Mouse (Mus musculus) T-helper 17 cell (primary cell): ENCODE measurements around the gene Tmem97.

Experiments used
- in situ Hi-C, 2 experiments: fragments of 300-600 bp; cut with MboI, MseI; formaldehyde crosslinking; loops; 1 replicate in 1 of 2; 2 replicates in 1 of 2; pipeline ENCODE4 v1.15.1; 2025; ENCODE audit warnings: high pct_unique_total_duplicates in 2 of 2

The Tmem97 gene

GRCm38 (mm10) chr11:78555623-78556022, 5.0 kb upstream of the Tmem97 start:
- in situ Hi-C loops, result no loop called here

GRCm38 (mm10) chr11:78551059-78551398, 452 bp upstream of the Tmem97 start:
- in situ Hi-C loops, result no loop called here

- in situ Hi-C loops, result no loop called here
Observed at GRCm38 (mm10) chr11:78549491-78549987, 1.0 kb downstream of the Tmem97 start.

- in situ Hi-C loops, result no loop called here
Observed at GRCm38 (mm10) chr11:78547718-78548460, 2.7 kb downstream of the Tmem97 start.

GRCm38 (mm10) chr11:78545181-78545580, 5.4 kb downstream of the Tmem97 start:
- in situ Hi-C loops, result no loop called here

- in situ Hi-C loops, result no loop called here
Observed at GRCm38 (mm10) chr11:78544449-78545111, 6.0 kb downstream of the Tmem97 start.

GRCm38 (mm10) chr11:78540358-78540757, 10.2 kb downstream of the Tmem97 start:
- in situ Hi-C loops, result no loop called here

GRCm38 (mm10) chr11:78536690-78537084, 13.9 kb downstream of the Tmem97 start:
- in situ Hi-C loops, result loop anchor here (10.0 kb wide), 2 partner anchors 1042 to 1548 kb away; partner anchors contain the start of genes Atad5 (in 1 of the 2), Crlf3 (in 1 of the 2) and Git1 (in 1 of the 2)

- in situ Hi-C loops, result loop anchor here (10.0 kb wide), 2 partner anchors 1041 to 1549 kb away; partner anchors contain the start of genes Atad5 (in 1 of the 2), Crlf3 (in 1 of the 2) and Git1 (in 1 of the 2)
Observed at GRCm38 (mm10) chr11:78536080-78536689, 14.4 kb downstream of the Tmem97 start, which contains the start of the genes Tnfaip1 and Ift20. Gene Tnfaip1, minus strand, starts transcription at chr11:78536332. Gene Ift20, plus strand, starts transcription at chr11:78536361.

GRCm38 (mm10) chr11:78535376-78536079, 15.0 kb downstream of the Tmem97 start:
- in situ Hi-C loops, result loop anchor here (10.0 kb wide), 2 partner anchors 1041 to 1549 kb away; partner anchors contain the start of genes Atad5 (in 1 of the 2), Crlf3 (in 1 of the 2) and Git1 (in 1 of the 2)

GRCm38 (mm10) chr11:78534516-78534915, 16.1 kb downstream of the Tmem97 start:
- in situ Hi-C loops, result loop anchor here (10.0 kb wide), 2 partner anchors 1040 to 1550 kb away; partner anchors contain the start of genes Atad5 (in 1 of the 2), Crlf3 (in 1 of the 2) and Git1 (in 1 of the 2)

GRCm38 (mm10) chr11:78531515-78531914, 19.1 kb downstream of the Tmem97 start:
- in situ Hi-C loops, result loop anchor here (10.0 kb wide), 2 partner anchors 1037 to 1553 kb away; partner anchors contain the start of genes Atad5 (in 1 of the 2), Crlf3 (in 1 of the 2) and Git1 (in 1 of the 2)

GRCm38 (mm10) chr11:78531046-78531445, 19.5 kb downstream of the Tmem97 start:
- in situ Hi-C loops, result loop anchor here (10.0 kb wide), 2 partner anchors 1036 to 1554 kb away; partner anchors contain the start of genes Atad5 (in 1 of the 2), Crlf3 (in 1 of the 2) and Git1 (in 1 of the 2)

GRCm38 (mm10) chr11:78530001-78530400, 20.6 kb downstream of the Tmem97 start:
- in situ Hi-C loops, result loop anchor here (10.0 kb wide), 2 partner anchors 1035 to 1555 kb away; partner anchors contain the start of genes Atad5 (in 1 of the 2), Crlf3 (in 1 of the 2) and Git1 (in 1 of the 2)

- in situ Hi-C loops, result no loop called here
Observed at GRCm38 (mm10) chr11:78528714-78529113, 21.9 kb downstream of the Tmem97 start.

- in situ Hi-C loops, result no loop called here
Observed at GRCm38 (mm10) chr11:78524838-78525237, 25.7 kb downstream of the Tmem97 start.

- in situ Hi-C loops, result no loop called here
Observed at GRCm38 (mm10) chr11:78523241-78523955, 27.2 kb downstream of the Tmem97 start.

- in situ Hi-C loops, result no loop called here
Observed at GRCm38 (mm10) chr11:78522481-78522997, 28.0 kb downstream of the Tmem97 start.

GRCm38 (mm10) chr11:78521880-78522279, 28.7 kb downstream of the Tmem97 start:
- in situ Hi-C loops, result no loop called here

- in situ Hi-C loops, result no loop called here
Observed at GRCm38 (mm10) chr11:78518931-78519330, 31.6 kb downstream of the Tmem97 start.
